Mouse (Mus musculus) urinary bladder, postnatal 14 days (tissue): ENCODE results near the gene Muc5b.
A peak's percentile ranks its signal among the peaks of the same experiment; 100 is the strongest.
"Not testable (repeated sequence)": the region's sequence is repeated elsewhere in the genome, so short reads cannot be mapped to it uniquely, and the experiment has no call there.

Source experiments
- DNase-seq: peaks from one replicate; pipeline ENCODE4 v3.0.0; 2021; ENCODE audit warnings: low spot score

The Muc5b gene

DNA sequence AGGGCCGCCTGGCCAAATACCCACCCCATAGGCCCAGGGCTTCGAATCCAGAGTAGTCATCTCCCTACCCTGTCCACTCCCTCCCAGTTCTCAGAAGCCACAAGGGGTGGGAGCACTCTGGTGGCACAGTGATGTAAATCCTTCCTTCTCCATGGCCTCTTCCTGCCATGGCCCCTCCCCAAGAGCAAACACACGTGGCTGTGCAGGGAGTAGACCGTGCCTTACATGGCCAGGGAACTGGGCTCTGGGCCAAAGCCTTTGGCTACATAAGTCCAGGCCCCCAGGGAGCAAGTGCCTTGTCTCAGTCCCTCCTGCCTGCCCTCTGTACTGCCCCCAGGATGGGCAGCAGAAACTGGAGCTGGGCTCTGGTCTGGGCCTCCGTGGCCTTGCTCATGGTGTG, at the start of gene Muc5b:
TSS of gene Muc5b (plus strand) at position 292 of the 400 bp plus-strand sequence.
- DNase-seq = peak; percentile 10

DNA sequence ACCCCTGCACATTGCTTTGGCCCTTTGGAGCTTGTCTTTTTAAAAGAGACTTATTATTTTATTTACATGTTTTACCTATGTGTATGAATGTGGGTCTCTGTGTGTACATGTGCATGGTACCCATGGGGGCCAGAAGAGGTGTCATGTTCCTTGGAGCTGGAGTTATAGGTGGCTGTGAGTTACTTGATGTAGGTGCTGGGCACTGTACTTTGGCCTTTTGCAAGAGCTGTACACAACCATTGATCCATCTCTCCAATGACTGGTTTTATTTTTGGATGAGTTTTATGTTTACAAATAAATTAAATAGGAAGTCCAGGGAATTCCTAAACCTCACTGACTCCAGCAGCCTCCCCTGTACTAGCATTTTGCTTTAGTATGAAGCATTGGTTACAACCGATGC, 44.6 kb upstream of the Muc5b start:
- DNase-seq = no peak

GRCm38 (mm10) chr7:141803206-141803605, 35.7 kb upstream of the Muc5b start:
- no peak for DNase-seq

DNA sequence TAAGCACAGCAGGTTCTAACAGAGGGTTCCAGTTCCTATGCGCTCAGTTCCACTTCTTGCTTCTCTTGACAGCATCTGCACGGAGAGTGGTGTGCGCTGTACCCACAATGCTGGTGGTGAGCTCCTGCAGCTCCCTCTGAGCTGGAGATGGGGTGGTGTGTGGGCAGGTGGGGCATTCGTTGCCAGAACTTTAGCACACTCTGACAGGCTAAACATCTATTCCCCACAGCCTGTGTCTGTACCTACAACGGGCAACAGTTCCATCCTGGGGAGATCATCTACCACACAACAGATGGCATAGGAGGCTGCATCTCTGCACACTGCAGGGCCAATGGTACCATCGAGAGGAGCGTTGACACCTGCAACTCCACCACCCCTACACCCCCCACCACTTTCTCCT, 33.5 kb upstream of the Muc5b start:
- no peak for DNase-seq

- DNase-seq = not testable (repeated sequence)
These were observed 31.0 kb upstream of the Muc5b start for GRCm38 (mm10) chr7:141807823-141808222.

- not testable (repeated sequence) for DNase-seq
These were observed 28.9 kb upstream of the Muc5b start for GRCm38 (mm10) chr7:141809933-141810332.

DNA sequence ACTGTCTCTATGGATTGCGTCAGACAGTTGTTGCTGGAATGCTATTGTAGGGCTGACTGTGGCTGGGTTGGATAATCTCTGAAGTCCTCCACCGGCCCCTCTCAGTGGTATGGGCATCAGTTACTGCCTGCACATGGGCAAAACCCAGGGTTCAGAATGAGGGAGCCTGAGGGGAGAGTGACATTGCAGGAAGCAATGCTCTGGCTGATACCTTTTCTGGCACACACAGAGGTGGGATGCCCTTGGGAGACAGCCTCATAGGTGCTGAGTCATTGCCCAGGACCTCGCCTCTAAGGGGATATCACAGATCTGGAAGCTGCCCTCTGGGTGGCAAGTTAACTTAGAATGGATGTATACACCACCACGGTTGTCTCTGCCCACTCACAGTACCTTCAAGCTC, 25.5 kb upstream of the Muc5b start:
- no peak for DNase-seq

DNA sequence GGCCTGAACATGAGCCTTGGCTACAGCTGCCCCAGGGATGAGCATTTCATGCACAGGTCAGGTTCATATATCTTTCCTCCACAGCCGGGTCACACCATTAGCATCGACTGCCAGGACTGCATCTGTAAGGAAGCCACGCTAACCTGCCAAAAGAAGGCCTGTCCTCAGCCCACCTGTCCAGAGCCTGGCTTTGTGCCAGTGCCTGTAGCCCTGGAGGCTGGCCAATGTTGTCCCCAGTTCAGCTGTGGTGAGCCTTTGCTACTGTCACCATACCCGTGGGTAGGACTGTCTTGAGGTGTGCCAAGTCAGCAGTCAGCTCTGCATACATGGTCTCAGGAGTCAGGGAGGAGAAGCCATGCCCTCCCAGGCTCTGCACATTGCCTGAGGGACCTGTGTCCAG, 23.5 kb upstream of the Muc5b start:
- no peak for DNase-seq

GRCm38 (mm10) chr7:141817355-141818075, 21.4 kb upstream of the Muc5b start:
- no peak for DNase-seq

DNA sequence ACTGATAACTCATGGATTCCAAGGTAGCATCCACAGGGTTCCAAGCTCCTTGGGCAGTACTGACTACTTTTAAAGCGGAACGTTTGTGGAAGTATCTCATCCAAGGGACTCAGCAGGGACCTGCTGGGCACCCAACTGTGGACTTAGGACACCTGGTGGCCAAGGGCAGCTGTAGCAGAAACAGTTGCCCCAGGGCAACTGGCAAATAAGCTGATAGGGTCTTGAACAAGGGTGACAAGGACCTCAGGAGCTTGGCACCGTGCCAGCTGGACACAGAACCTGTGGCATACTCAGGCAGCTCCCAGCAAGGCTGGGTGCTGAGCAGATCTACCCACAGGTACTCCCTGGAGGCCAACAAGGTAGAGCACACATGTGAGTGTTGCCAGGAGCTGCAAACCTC, 20.6 kb upstream of the Muc5b start:
- peak; percentile 12 for DNase-seq

- no peak for DNase-seq
These were observed 16.1 kb upstream of the Muc5b start for GRCm38 (mm10) chr7:141822582-141823261.

DNA sequence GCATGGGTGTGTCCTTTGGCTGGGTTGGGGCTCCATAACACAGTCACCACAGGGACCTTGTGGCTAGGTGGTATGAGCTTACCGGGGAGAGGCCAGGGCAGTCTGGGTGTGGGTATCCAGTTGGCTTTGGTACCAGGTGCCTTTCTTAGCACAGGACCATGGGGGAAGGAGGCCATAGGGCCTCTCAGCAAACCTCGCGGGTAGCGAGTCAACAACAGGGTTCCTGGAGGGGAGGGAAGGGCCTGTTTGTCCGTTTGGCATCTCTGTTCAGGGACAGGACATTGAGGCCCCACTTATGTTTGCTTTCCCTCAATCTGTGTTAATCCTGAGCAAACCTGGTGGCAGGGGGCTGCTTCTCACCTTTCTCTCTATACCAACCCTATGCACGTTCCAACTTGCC, 15.2 kb upstream of the Muc5b start:
- no peak for DNase-seq

- no peak for DNase-seq
These were observed 14.5 kb upstream of the Muc5b start for GRCm38 (mm10) chr7:141824398-141824797.

GRCm38 (mm10) chr7:141835941-141836340, 2.9 kb upstream of the Muc5b start:
- DNase-seq = no peak

DNA sequence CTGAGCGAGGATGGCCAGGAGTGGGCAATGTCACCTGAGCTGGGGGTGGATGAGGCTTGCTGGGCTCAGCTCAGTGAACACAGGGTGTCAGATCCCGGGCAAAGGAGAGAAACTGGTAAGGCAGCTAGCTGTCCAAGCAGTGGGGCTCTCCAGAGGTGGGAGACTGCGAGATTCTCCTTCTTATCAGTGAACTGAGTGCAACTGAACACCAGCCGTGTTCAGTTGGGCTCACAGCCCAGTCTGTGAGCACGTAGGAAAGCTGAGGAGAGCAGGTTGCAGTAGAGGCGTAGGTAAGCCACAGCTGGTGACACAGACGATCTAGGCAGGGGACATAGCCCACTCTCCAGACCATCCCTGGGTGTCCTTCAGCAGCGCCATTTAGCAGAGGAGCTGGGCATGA, 2.4 kb upstream of the Muc5b start:
- DNase-seq = no peak

DNA sequence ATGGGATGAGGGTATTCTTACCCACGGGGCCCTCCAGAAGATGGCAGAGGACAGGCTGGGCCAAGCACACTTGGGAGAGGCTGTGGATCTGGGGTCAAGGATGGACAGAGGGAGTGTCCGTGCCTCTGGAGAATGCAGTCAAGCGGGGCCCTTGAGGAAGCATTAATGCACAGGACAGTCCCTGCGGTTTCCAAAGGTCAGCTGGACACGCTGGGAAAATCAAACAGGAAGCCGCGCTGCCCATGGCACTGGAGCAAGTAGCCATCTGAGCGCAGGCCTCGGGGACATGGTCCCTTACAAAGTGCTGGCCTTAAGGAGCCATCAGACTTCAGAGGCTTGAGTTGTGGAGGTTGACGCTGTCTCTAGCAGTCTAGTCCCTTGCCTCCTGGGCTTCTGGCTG, 1.5 kb downstream of the Muc5b start:
- DNase-seq = no peak

DNA sequence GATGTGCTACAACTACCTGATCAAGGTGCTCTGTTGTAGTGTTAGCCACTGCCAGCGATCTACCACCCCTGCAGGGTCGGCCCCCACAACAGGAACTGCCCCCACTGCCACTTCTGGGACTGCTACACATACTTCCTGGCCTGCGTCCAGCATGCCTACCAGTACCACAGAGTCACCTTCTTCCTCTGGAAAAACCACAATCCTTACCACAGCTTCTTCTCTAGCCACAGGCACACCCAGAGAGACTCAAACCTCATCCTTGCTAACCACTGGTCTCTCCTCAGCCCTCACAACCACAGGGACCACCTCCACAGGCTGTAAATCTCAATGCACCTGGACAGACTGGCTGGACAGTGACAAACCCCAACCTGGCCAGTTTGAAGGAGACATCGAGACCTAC, 22.2 kb downstream of the Muc5b start:
- no peak for DNase-seq

DNA sequence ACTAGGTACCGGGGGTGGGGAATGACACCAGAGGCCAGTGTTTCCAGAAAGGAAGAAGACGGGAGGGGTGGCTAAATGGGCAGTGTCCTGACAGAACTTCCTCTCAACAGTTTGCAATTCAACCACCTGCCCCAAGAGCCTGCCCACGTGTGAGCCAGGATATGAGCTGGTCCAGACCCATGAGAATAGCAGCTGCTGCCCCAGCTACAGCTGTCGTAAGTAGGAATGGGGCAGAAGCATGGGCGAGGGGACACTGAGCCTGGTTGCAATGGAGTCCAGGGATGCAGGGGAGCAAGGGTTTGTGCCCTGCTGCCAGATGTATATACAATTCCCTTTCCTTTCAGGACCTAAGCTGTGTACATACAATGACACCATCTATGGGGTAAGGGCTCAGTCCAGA, 30.8 kb downstream of the Muc5b start:
- DNase-seq = no peak

- no peak for DNase-seq
These were observed 31.7 kb downstream of the Muc5b start for GRCm38 (mm10) chr7:141870553-141870952.

DNA sequence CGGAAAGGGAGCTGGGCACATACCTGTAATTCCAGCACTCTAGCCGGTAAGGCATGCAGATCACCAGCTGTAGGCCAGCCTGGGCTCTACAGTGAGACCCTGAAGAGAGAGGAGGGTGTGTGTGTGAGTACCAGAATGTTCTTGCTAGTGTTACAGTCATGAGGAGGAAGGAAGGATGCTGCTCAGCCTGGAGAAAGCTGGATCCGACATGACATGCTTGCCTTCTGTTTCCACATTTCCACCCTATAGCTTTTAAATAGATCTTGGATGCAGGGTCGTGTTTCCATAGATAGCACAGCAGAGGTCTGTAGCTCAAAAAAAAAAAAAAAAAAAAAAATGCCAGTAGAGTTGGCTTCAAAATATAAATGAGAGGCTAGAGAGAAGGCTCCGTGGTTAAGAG, 36.0 kb downstream of the Muc5b start:
- no peak for DNase-seq

- DNase-seq = no peak
These were observed 39.9 kb downstream of the Muc5b start for GRCm38 (mm10) chr7:141878813-141879212.

DNA sequence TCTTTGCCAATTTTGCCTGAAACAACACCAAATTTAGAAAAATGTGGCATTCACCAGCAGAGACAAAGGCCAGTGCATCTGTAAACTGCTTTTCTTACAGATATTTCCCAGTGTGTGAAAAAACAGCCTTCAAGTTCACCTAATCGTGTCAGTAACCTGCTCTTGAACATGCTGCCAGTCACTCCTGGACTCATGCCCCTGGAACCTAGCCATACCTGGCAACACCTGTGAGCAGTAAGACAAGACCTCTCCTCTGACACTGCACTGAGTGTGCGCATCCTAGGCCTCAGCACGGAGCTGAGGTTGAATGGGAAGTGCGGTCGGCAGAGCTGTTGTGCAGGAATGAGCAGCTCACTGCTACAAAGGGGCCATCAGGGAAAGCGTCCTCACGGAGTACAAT, 53.3 kb downstream of the Muc5b start:
- no peak for DNase-seq

DNA sequence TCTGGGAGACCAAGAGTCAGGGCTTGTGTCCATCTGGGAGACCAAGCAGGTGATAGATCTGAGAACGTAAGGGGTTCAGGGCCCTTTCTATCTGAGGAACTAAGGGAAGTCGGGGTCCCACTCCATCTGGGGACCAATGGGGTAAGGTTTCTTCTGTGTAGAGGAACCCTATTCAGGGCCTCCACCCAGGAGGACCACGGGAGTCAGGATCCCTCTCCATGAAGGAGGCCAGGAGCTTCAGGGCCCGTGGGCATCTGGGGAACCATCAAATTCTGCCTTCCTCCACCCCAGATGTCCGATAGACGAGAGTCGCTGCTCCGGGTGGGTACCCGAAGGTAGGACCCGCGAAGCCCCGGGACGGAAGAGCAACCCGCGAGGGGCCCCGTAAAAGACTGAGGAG, 63.0 kb downstream of the Muc5b start:
- DNase-seq = no peak

GRCm38 (mm10) chr7:141902269-141902729, 63.4 kb downstream of the Muc5b start:
- DNase-seq = peak; percentile 100
